Mouse (Mus musculus) liver, adult (tissue): Measurements from ENCODE around the gene Pde1b.

Experiments used
- GATA4 ChIP-seq: IDR thresholded peaks from 2 replicates; pipeline ENCODE4 v1.6.1; 2014; ENCODE audit warnings: mild to moderate bottlenecking, low read length; ENCODE audit not compliant: insufficient replicate concordance

Gene Pde1b

DNA sequence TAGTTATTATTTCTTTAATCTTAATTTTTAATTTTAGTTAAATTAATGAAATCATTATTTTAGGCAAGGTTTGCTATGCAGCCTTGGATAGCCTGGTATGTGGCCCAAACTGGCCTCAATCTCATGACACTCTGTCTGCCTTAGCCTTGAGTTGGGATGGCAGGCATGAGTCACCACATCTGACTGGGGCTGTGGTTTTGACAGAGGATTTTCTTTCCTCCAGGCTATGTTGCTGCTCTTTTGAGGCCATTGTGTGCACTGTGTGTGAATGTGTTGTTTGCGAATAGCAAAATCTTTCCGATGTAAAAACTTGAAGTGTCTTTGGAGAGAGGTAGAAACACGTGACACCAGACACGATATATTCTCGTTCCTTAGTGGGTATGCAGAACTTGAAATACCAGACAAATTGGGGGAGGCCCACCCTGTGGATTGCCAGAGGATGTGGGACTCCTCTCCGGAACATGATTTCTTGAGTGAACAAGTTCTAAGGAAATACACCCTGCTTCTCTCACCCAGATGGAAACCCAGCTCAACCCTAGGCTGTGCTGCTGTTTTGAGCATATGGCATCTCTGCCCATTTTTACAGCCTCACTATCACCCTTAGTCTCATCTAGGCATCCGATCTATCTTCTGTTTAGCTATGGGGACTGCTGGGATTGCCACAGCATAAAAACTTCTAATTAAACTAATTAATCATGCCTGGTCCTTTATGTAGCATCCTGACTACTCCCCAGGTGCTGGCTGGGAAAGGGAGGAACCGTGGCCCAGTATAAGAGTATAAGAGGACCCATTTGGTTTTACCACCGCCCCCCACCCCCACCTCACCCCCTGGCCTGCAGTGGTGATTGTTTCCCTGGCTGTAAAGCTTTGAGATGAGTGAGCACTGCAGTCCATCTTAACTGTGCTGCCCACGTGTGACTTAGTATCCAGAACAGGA is 6.4 kb upstream of the Pde1b start:
- no peak for TF ChIP-seq GATA4

DNA sequence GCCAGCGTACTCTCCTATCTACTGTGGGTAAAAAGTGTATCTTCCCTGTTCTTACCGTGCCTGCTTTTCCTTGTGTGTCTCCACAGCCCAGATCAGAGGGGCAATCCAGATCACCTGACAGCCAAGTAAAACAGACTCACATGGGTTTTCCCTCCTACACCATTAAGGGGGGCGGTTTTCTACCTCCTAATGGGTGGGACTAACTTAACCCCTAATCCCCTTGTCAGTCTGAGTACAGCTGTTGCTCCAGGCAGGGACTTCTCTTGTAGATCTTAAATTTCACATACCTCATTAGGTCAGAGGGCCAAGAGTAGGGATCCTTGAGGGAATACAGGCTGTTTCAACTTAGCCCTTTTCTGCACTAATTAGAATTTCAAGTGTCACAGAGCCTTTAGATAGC is 4.7 kb upstream of the Pde1b start:
- TF ChIP-seq GATA4 = no peak

DNA sequence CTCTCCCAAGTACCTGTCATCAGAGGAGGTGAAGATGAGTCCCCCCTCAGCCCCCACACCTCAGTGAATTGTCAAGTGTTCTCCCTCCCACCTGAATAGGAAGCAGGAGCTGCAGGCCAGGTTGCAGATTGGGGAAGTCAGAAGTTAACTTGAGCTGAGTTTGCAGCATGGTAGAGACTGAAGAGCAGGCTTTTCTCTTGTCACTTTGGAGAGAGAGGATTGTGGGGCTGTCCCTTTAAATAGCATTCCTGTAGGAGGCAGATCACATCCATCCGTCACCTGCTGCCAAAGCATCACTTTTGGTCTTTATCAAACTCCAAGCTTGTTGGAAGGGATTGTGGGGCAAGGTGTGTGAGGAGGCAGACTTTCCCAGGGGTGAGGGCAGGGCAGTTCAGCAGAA is 2.1 kb upstream of the Pde1b start:
- TF ChIP-seq GATA4 = no peak

DNA sequence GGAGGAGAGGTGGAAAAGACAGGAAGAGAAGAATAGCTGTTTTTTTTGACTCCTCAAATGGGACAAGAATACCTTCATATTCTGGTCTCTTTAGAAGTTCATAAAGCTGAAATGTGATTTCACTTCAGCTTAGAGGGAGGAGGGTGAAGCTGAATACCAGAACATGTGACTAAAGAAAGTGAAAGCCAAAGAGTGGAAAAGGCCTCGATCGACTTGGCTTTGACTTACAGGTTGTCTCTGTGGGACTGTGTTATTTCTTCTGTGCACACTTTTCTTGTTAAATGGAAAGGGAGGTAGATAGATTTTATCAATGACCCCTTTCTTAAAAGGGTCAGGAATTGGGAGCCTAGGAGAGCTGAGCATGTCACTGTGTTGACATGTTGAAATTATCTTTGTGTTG is 1.6 kb upstream of the Pde1b start:
- no peak for TF ChIP-seq GATA4

DNA sequence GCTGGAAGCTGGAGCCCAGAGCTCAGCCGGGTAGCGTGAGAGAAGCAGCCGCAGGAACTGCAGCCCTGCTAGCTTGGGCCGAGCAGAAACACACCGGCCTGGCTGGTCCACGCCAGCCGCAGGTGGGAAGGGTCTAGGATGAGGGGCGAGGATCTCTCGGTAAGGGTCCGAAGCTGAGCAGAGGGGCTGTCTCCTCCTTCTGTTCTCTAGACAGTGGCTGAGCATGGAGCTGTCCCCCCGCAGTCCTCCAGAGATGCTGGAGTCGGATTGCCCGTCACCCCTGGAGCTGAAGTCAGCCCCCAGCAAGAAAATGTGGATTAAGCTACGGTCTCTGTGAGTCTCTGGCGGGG is 392 bp downstream of the Pde1b start:
- TF ChIP-seq GATA4 = no peak

DNA sequence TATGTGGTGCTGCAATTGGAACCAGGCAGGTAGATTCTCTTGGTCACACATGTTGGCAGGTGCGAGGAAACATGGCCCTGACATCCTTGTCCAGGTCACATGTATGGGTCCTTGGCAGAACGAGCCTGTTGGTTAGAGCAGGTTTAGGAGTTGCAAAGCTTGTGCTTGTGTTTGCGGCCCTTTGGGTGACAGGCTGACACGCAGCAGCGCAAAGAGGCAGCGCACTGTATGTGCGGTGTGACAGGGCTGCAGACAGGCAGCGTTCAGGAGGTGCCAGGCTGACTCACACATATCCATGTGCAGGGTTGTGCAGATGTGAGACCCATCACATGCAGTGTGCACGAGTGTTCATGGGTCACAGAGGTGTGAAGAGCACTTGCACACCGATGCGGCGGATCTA is 826 bp downstream of the Pde1b start:
- TF ChIP-seq GATA4 = no peak

DNA sequence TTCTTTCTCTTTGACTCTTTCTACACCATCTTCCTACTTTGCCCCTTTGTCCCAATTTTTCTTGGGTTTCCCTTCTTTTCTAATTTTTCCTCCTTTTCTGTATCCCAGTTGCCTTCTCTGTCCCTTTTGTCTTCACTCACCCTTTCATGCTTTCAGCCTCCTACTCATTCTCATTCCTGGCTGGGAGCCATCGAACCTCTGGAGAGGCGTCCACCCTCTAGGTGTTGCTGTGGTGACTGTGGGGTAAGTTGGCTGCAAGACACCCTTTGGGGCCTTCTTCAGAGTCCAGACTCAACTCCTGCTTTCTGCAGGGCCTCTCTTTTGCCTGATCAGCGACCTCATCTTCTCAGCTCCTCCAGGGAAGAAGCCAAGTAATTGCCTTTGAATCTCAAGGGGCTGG is 6.5 kb downstream of the Pde1b start:
- TF ChIP-seq GATA4 = no peak

DNA sequence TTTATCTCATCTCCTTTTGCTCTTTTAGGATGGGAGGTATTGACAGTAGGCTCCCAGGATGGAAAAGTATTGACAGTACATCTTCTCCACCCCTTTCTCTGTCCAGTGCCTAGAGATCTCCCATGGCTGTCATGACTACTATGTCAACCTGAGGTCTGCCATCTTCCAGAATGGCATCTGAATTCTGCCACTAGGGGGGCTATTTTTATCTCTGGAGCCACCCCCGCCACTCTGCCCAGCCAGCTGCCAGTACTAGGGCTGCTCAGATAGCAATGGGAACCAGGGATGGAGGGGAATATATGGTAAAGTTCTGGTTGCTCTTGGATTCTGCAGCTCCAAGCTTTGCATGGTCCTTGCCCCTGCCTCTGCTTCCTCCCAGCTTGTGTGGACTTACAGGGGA is 8.8 kb downstream of the Pde1b start:
- TF ChIP-seq GATA4 = no peak

DNA sequence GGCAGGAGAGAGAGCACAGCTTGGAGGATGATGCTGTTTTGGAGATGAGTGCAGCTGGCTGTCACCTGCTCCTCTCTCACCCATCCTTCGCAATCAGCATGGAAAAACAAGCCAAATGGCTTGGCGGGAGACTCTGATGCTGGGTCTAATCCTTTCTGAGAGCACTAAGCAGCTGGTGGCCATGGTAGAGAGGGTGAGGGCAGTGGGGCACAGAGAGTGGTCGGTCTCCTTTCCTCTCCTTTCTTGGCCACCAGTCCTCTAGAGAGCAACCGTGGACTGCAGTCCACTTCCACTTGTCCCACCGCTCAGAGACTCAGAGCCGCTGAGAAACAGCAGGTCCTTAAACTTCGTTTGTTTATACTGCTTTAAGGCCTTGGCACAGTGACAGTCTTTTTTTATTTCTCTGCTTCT is 10.8 kb downstream of the Pde1b start:
- no peak for TF ChIP-seq GATA4

DNA sequence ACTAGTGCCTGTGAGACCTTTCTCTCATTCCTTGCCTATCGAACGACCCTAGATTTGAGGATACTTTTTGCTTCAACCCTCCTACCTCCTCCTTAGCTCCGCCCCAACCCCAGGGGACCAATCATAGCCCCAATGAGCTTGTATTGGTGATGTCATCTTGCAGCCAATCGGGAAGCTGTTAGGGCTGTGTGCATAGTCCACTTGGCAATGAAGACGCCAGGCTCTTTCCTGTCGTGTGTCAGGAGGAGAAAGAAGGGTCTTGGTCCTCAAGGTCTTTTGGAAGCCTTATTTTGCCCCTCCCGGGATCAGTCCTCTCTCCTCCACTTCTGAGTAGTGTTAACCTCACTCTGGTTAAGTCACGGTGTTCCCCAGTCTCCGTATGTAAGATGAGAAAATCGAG is 11.3 kb downstream of the Pde1b start:
- TF ChIP-seq GATA4 = no peak

DNA sequence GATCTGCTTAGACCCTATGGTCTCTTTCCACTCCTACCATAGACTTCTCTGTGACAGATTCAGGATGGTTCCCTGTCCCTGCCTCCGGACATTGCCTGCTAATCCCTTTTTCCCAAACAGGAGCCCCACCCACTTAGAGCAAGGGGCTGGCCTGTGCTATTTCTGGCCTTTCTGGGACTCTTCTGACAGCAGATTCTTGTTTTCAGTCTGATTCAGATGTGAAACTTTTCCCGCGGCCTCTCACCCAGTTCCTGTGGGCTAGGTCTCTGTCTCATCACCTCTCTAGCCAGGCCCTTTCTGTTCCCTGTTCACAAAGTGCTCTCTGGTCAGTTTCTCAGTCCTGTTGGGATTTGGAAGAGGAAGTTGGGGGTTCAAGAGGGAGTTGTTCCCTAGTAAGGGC is 12.1 kb downstream of the Pde1b start:
- TF ChIP-seq GATA4 = no peak

DNA sequence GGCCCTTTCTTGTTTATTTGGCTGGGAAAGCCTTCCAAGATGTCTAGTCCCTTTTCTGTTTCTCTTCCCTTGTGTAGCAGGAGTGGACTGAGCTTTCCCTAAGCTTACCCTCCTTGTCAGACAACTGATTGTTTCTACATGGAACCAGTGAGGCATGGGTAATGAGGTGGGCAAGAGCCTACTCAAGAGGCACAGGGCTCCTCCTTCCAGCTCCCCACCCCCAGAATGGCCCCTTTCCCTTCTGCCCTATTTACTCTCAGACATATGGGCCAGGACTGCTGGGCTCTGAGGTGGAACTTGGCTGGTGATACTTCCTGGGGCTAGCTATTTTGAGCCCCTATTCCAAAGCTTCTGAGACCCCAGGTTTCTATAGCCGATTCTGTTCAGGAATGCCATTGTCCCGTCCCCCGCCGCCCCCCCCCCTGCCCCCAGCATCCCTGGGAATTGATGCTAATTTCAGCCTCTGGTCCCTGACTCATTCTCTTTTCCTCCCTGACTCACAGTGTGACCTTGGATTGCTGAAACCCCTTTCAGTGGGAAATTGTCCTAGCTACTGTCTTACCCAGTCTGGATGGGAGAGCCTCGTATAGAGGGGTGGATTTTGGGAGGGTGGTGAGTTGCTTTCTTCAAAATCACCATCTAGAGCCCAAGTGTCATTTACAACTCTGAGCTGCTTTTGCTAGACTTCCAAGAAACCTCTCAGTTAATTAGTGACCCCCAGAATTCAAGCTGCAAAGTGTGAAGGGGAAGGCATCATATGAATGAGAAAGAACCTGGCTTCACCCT is 16.0 kb downstream of the Pde1b start:
- no peak for TF ChIP-seq GATA4

DNA sequence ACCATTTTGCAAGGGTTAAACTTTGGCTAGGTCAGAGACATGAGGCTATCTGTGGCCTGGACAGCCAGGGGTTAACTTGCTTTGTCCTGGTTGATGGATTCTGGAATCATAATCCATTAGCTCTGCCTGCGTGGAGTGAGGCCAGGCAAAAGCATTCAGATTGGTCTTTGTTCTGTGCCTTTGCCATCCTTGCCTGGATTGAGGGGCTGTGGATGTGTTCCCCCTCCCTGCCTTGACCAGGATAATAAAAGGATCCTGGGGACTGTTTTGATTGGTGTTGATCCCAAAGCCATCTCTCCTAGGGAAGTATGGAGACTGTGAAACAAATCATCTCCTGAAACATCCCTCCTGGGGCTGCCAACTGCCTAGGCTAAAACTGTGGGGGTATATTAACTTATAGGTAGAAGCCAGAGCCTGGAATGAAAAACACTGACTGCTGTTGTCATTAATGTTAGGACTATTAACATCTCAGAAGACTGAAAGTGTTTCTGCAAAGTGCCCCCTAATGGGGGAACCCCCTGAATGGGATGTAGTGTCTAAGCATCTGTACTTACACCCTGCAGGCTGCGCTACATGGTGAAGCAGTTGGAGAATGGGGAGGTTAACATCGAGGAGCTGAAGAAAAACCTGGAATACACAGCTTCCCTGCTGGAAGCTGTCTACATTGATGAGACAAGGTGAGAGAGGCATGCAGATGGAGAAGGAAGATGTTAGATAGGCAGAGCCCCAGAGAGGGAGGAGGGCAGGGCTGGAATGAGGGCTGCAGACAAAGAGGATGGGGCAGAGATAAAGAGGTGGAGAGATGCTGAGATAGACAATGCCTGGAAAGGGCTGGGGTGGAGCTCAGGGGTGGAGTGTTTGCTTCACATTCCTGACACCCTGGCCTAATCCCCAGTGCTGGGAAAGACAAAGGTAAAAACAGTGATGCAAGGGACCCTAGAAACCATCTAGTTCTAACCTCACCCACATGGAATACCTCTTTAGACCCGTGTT is 16.8 kb downstream of the Pde1b start:
- TF ChIP-seq GATA4 = no peak

DNA sequence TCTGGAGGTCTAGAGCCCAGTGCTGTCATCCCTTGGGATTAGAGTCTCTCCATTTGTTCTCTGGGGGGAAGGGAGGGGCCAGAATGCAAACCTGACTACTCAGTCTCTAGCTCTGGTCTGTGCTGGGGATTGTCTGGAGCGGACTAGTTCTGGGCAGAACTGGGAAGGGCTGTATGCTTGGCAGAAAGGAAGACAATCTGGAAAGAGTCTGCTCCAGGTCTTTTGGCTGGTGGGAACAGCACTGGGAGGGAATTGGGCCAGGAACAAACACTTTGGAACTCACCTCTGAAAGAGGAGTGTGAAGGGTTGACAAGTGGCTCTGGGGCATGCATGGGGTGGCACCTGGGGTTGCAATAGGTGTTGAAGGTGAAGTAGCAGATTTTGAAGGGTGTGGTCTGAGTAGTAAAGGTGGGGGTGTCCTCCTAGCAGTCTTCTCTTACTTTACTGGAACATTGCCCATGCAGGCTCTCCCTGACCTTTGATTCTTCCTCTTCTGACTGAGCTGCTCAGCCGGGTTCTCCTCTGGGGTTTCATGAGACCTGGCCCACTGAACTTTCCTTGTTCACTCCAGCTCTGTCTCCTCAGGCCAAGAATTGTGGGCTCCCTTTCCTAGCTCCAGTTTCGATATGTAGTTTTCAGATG is 19.7 kb downstream of the Pde1b start:
- no peak for TF ChIP-seq GATA4

DNA sequence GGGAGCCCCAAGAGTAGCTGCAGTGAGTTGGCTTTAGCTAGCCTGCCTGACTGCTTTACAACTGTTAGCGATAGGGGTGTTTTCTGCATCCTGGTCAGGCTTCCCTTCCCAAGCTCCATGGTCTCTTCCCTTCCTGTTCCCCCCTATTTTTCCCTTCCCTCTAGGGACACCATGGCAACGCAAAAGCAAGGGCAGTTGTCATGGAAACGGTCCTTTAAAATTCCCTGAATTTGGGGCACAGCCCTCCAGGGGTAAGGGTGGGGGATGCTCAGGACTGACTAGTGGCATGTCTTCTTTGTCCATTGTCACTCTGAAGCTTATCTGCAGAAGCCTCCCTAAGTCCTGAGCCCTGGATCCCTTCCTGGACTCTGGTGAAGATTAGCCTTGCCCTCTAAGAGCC is 20.3 kb downstream of the Pde1b start:
- TF ChIP-seq GATA4 = no peak
